Mouse (Mus musculus) midbrain, embryonic 11.5 days (tissue): ENCODE results near the gene Ranbp3l. TPM values are rescaled to one million over a fixed set of nuclear protein-coding genes. Genes with fewer than 3 reads are reported as not detected.
A peak's percentile ranks its signal among the peaks of the same experiment; 100 is the strongest.

Experiments used
- ATAC-seq: fragments of 200-750 bp; cut with Nextera tagmentation; 2 replicates; pipeline ENCODE4 v1.8.0; 2017; ENCODE audit warnings: moderate TSS enrichment, moderate library complexity; ENCODE audit not compliant: low FRiP score
- DNase-seq: peaks from one replicate; pipeline ENCODE4 v3.0.0; 2015; ENCODE audit warnings: low spot score; ENCODE audit errors: missing footprints
- H3K27ac ChIP-seq: fragments of 300-500 bp; sonication (generic); 2 replicates; pipeline ENCODE4 v1.5.1; 2014; ENCODE audit warnings: low read depth, low read length
- H3K27me3 ChIP-seq: fragments of 300-500 bp; sonication (generic); 2 replicates; pipeline ENCODE4 v1.6.1; 2014; ENCODE audit warnings: mild to moderate bottlenecking, low read length, moderate library complexity, mixed read lengths; ENCODE audit not compliant: control insufficient read depth, insufficient read depth
- H3K36me3 ChIP-seq: fragments of 300-500 bp; sonication (generic); 2 replicates; pipeline ENCODE4 v1.6.1; 2014; ENCODE audit warnings: mild to moderate bottlenecking, low read length, moderate library complexity, mixed read lengths; ENCODE audit not compliant: control insufficient read depth, insufficient read depth
- H3K4me1 ChIP-seq: fragments of 300-500 bp; sonication (generic); 2 replicates; pipeline ENCODE4 v1.6.1; 2014; ENCODE audit warnings: low read length; ENCODE audit not compliant: control insufficient read depth, insufficient read depth
- H3K4me2 ChIP-seq: fragments of 300-500 bp; sonication (generic); 2 replicates; pipeline ENCODE4 v1.6.1; 2014; ENCODE audit warnings: mild to moderate bottlenecking, moderate library complexity
- H3K4me3 ChIP-seq: fragments of 300-500 bp; sonication (generic); 2 replicates; pipeline ENCODE4 v1.5.1; 2014; ENCODE audit warnings: low read depth, low read length
- H3K9ac ChIP-seq: fragments of 300-500 bp; sonication (generic); 2 replicates; pipeline ENCODE4 v1.6.1; 2014; ENCODE audit warnings: low read length
- H3K9me3 ChIP-seq: fragments of 300-500 bp; sonication (generic); 2 replicates; pipeline ENCODE4 v1.6.1; 2016; ENCODE audit warnings: low read length; ENCODE audit not compliant: control insufficient read depth
- WGBS: fragments of 180-500 bp; shearing (Covaris S2); extraction: QIAGEN DNeasy Blood & Tissue Kit; methylation state at CpG from one replicate; pipeline ENCODE4 v1.1.7; 2014; 5-methylcytosine and 5-hydroxymethylcytosine counted together
- polyA plus RNA-seq: library from polyadenylated mRNA; unstranded; fragments of >200 nt; fragmentation: Nextera tagmentation; extraction: Ambion mirVana; gene quantifications from 2 replicates; pipeline ENCODE4 v1.2.1, GENCODE M21; 2014

The Ranbp3l gene
- polyA plus RNA-seq = 2.6 and 3.3 TPM in 2 replicates

- ATAC-seq = 0 out of 2 replicates have a peak, but pooled peaks have one; percentile 27
- no peaks in the 10 kb centered on the region for H3K36me3 ChIP-seq
- H3K27me3 ChIP-seq = no peaks in the 10 kb centered on the region
- H3K4me2 ChIP-seq = no peak within 1 kb of the TSS
- WGBS = 65% methylated on average over 18 of the region's 18 CpGs
- H3K9ac ChIP-seq = no peak within 1 kb of the TSS
- no peak within 1 kb of the TSS for H3K27ac ChIP-seq
- H3K9me3 ChIP-seq = no peaks in the 10 kb centered on the region
- peak; percentile 84 for DNase-seq
- no peak within 1 kb of the TSS for H3K4me3 ChIP-seq
- no peaks in the 10 kb centered on the region for H3K4me1 ChIP-seq
Observed at GRCm38 (mm10) chr15:8967573-8968228, at the start of gene Ranbp3l. Gene Ranbp3l (plus strand): TSS chr15:8967949.

GRCm38 (mm10) chr15:8930061-8930460 lies 37.7 kb upstream of the Ranbp3l start:
- Histone ChIP-seq H3K4me3 (no peak overlapping the region), H3K36me3 (no peaks in the 10 kb centered on the region), H3K27me3 (no peaks in the 10 kb centered on the region), H3K4me1 (no peaks in the 10 kb centered on the region), H3K9me3 (no peaks in the 10 kb centered on the region), H3K4me2 (no peak overlapping the region), H3K27ac (no peak overlapping the region), H3K9ac (no peak overlapping the region)
- DNase-seq = no peak
- WGBS = 80% methylated on average over 1 of the region's 1 CpGs
- ATAC-seq = no peak

- DNase-seq (no peak), ATAC-seq (no peak)
- no peak overlapping the region for H3K4me2 ChIP-seq
- no peak overlapping the region for H3K9ac ChIP-seq
- H3K27ac ChIP-seq = no peak overlapping the region
- no peaks in the 10 kb centered on the region for H3K36me3 ChIP-seq
- WGBS = 93% methylated on average over 3 of the region's 3 CpGs
- H3K4me3 ChIP-seq = no peak overlapping the region
- H3K4me1 ChIP-seq = no peaks in the 10 kb centered on the region
- H3K27me3 ChIP-seq = no peaks in the 10 kb centered on the region
- H3K9me3 ChIP-seq = no peaks in the 10 kb centered on the region
Observed at GRCm38 (mm10) chr15:8936911-8937310, 30.8 kb upstream of the Ranbp3l start.

DNA sequence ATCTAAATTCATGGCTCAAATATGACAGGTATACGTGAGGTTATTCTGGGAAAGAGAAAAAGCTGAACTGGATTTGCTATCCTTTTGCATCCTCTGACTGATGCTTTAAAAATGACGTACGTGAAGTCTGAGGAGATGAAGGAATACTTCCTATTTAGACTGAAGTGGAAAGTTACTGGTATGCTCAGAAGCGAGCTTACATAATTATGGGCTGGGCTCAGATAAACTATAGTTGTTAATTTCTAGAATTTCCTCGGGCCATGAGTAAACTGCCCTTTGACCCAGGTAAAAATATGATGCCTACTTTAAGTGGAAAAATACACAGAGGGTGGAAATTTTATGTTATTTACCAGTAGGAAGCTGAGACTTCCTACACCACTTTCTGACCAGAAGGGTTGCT lies 26.9 kb upstream of the Ranbp3l start:
- H3K27me3 ChIP-seq = no peaks in the 10 kb centered on the region
- H3K4me3 ChIP-seq = no peak overlapping the region
- H3K9ac ChIP-seq = no peak overlapping the region
- DNase-seq (no peak), ATAC-seq (no peak)
- no peak overlapping the region for H3K4me2 ChIP-seq
- 88% methylated on average over 5 of the region's 5 CpGs for WGBS
- H3K36me3 ChIP-seq = no peaks in the 10 kb centered on the region
- no peak overlapping the region for H3K27ac ChIP-seq
- H3K9me3 ChIP-seq = no peaks in the 10 kb centered on the region
- H3K4me1 ChIP-seq = no peaks in the 10 kb centered on the region

DNA sequence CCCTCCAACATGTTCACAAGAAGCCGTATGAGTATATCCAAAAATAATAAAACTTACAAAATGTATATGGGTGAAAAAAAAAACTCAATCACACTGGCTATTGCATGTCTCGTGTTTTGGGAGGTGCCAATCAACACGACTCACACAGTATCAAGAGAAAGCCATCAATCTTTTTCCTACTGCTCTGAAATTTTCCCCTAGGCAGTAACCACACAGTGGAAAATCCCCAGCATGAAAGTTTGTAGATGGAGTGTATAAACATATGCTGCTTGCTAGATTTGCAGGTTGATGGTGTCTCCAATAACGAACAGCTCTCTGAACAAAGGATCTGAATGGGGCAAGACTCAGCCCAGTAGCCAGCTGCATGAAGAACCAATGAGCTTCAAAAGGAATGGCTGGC lies 16.9 kb upstream of the Ranbp3l start:
- no peak overlapping the region for H3K4me2 ChIP-seq
- no peak overlapping the region for H3K27ac ChIP-seq
- no peak overlapping the region for H3K9ac ChIP-seq
- H3K27me3 ChIP-seq = no peaks in the 10 kb centered on the region
- 82% methylated on average over 4 of the region's 4 CpGs for WGBS
- H3K9me3 ChIP-seq = no peaks in the 10 kb centered on the region
- no peaks in the 10 kb centered on the region for H3K4me1 ChIP-seq
- DNase-seq (no peak), ATAC-seq (no peak)
- no peak overlapping the region for H3K4me3 ChIP-seq
- H3K36me3 ChIP-seq = no peaks in the 10 kb centered on the region

DNA sequence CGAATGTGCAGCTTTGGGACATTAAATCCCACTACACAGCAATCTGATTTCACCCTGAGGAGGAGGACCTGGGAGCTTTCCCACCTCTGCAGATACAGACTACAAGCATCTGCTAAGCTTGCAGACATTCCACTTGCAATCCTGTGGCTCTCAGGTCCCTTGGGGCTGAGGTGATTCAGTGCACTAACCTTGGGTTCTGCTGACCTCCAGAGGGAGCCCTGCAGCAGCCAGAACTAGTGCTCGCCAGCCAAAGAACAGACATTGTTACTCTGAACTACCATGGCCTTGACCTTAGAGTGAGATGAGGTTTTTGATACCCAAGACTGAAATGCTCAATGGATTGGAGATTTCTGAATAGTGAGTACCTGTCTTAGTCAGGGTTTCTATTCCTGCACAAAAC lies 4.4 kb upstream of the Ranbp3l start:
- ATAC-seq (no peak), DNase-seq (no peak)
- Histone ChIP-seq H3K9ac (no peak overlapping the region), H3K9me3 (no peaks in the 10 kb centered on the region), H3K36me3 (no peaks in the 10 kb centered on the region), H3K4me3 (no peak overlapping the region), H3K4me1 (no peaks in the 10 kb centered on the region), H3K27ac (no peak overlapping the region), H3K27me3 (no peaks in the 10 kb centered on the region), H3K4me2 (no peak overlapping the region)
- WGBS = 65% methylated on average over 2 of the region's 2 CpGs

- Histone ChIP-seq H3K4me1 (no peaks in the 10 kb centered on the region), H3K9ac (no peak overlapping the region), H3K36me3 (no peaks in the 10 kb centered on the region), H3K4me2 (no peak overlapping the region), H3K27ac (no peak overlapping the region), H3K9me3 (no peaks in the 10 kb centered on the region), H3K27me3 (no peaks in the 10 kb centered on the region), H3K4me3 (no peak overlapping the region)
- 88% methylated on average over 14 of the region's 14 CpGs for WGBS
- ATAC-seq (no peak), DNase-seq (no peak)
Observed at GRCm38 (mm10) chr15:8968229-8968595, 463 bp downstream of the Ranbp3l start.

GRCm38 (mm10) chr15:8969061-8969635 lies 1.4 kb downstream of the Ranbp3l start:
- H3K4me2 ChIP-seq = no peak overlapping the region

GRCm38 (mm10) chr15:8991211-8991610 lies 23.5 kb downstream of the Ranbp3l start:
- H3K4me3 ChIP-seq = no peak overlapping the region
- no peak for ATAC-seq
- H3K9ac ChIP-seq = no peak overlapping the region
- no peak for DNase-seq
- no peaks in the 10 kb centered on the region for H3K27me3 ChIP-seq
- H3K9me3 ChIP-seq = no peaks in the 10 kb centered on the region
- H3K4me1 ChIP-seq = no peaks in the 10 kb centered on the region
- 95% methylated on average over 6 of the region's 6 CpGs for WGBS
- no peak overlapping the region for H3K27ac ChIP-seq
- H3K36me3 ChIP-seq = no peaks in the 10 kb centered on the region
- H3K4me2 ChIP-seq = no peak overlapping the region

More at GRCm38 (mm10) chr15:8969061-8969635, 1.4 kb downstream of the Ranbp3l start:
- H3K4me1 ChIP-seq = no peaks in the 10 kb centered on the region
- no peaks in the 10 kb centered on the region for H3K36me3 ChIP-seq
- H3K9ac ChIP-seq = no peak overlapping the region
- ATAC-seq (no peak), DNase-seq (no peak)
- H3K4me3 ChIP-seq = no peak overlapping the region
- WGBS = 87% methylated on average over 10 of the region's 10 CpGs
- no peaks in the 10 kb centered on the region for H3K9me3 ChIP-seq
- no peak overlapping the region for H3K27ac ChIP-seq
- H3K27me3 ChIP-seq = no peaks in the 10 kb centered on the region
